Mouse (Mus musculus) lung, adult 2 months (tissue): Measurements from ENCODE around the gene Afap1l2.

Source experiments
- CTCF ChIP-seq: fragments of 200-500 bp; IDR thresholded peaks from 2 replicates; pipeline ENCODE4 v1.5.1; 2011; ENCODE audit warnings: mild to moderate bottlenecking, low read length, control low read depth; ENCODE audit not compliant: insufficient read depth
- POLR2A ChIP-seq: fragments of 200-500 bp; IDR thresholded peaks from 2 replicates; pipeline ENCODE4 v1.6.1; 2011; ENCODE audit warnings: low read depth, mild to moderate bottlenecking, control low read depth, low read length, borderline replicate concordance; ENCODE audit errors: extremely low read depth

DNA sequence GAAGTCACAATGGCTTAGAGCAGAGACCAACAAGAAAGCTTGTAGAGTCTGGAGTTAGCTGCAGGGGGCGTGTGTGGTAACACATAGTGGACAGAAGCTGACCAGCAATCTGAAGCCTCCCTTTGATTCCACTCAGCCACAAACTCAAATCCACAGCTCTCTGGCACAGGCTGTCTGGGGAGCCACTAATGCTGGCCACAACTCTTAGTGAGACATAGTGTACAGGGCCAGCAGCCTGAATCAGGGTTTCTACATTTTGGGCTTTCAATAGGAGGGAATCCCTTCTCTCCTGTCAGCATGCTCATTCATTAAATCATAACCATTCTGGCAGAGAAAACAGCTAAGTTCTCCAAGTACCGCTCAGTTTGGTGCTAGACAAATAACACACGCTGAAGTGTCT lies 32.5 kb downstream of the Afap1l2 start:
- TF ChIP-seq POLR2A (no peak), CTCF (no peak)
